Mouse (Mus musculus): ENCODE measurements at regions not wholly inside any gene's neighbourhood (a gene's known extent, or its start where the extent isn't known, plus 50 kb on each side); places are given as distances from the start of the nearest gene placed in this dataset.

GRCm38 (mm10) chr10:9066566-9066965, 180.7 kb upstream of the Sash1 start:
- no peak overlapping the region for H3K4me2 ChIP-seq (ENCODE audit: low read depth, low read length)
- no peak for ATAC-seq (ENCODE audit: insufficient read depth, low FRiP score)
- H3K4me1 ChIP-seq (ENCODE audit: control insufficient read depth, insufficient read depth, low read length) = no peaks in the 10 kb centered on the region
- 51% methylated on average over 3 of the region's 3 CpGs for WGBS
- no peak overlapping the region for H3K4me3 ChIP-seq (replicated peaks; ENCODE audit: low read length)
- H3K27ac ChIP-seq (ENCODE audit: low read length) = no peak overlapping the region
- H3K27me3 ChIP-seq (ENCODE audit: control insufficient read depth, insufficient read depth, low read length) = no peaks in the 10 kb centered on the region
- no peak overlapping the region for H3K9ac ChIP-seq (ENCODE audit: low read length)
- no peaks in the 10 kb centered on the region for H3K36me3 ChIP-seq (ENCODE audit: control insufficient read depth, insufficient read depth, low read length)
- no peaks in the 10 kb centered on the region for H3K9me3 ChIP-seq (replicated peaks; ENCODE audit: control insufficient read depth, low read length)

GRCm38 (mm10) chr10:9061979-9062378, 176.1 kb upstream of the Sash1 start:
- no peak for ATAC-seq (ENCODE audit: insufficient read depth, low FRiP score)
- no peak overlapping the region for H3K4me3 ChIP-seq (replicated peaks; ENCODE audit: low read length)
- H3K9me3 ChIP-seq (replicated peaks; ENCODE audit: control insufficient read depth, low read length) = no peaks in the 10 kb centered on the region
- H3K9ac ChIP-seq (ENCODE audit: low read length) = no peak overlapping the region
- H3K4me1 ChIP-seq (ENCODE audit: control insufficient read depth, insufficient read depth, low read length) = no peaks in the 10 kb centered on the region
- no peak overlapping the region for H3K27ac ChIP-seq (ENCODE audit: low read length)
- H3K4me2 ChIP-seq (ENCODE audit: low read depth, low read length) = no peak overlapping the region
- no peaks in the 10 kb centered on the region for H3K27me3 ChIP-seq (ENCODE audit: control insufficient read depth, insufficient read depth, low read length)
- H3K36me3 ChIP-seq (ENCODE audit: control insufficient read depth, insufficient read depth, low read length) = no peaks in the 10 kb centered on the region
- WGBS = 85% methylated on average over 3 of the region's 3 CpGs

- no peaks in the 10 kb centered on the region for H3K27me3 ChIP-seq (ENCODE audit: control insufficient read depth, insufficient read depth, low read length)
- H3K4me1 ChIP-seq (ENCODE audit: control insufficient read depth, insufficient read depth, low read length) = no peaks in the 10 kb centered on the region
- no peak overlapping the region for H3K9ac ChIP-seq (ENCODE audit: low read length)
- no peak overlapping the region for H3K27ac ChIP-seq (ENCODE audit: low read length)
- H3K36me3 ChIP-seq (ENCODE audit: control insufficient read depth, insufficient read depth, low read length) = no peaks in the 10 kb centered on the region
- no peaks in the 10 kb centered on the region for H3K9me3 ChIP-seq (replicated peaks; ENCODE audit: control insufficient read depth, low read length)
- ATAC-seq (ENCODE audit: insufficient read depth, low FRiP score) = no peak
- 77% methylated on average over 3 of the region's 3 CpGs for WGBS
- H3K4me3 ChIP-seq (replicated peaks; ENCODE audit: low read length) = no peak overlapping the region
- H3K4me2 ChIP-seq (ENCODE audit: low read depth, low read length) = no peak overlapping the region
These were observed 169.4 kb upstream of the Sash1 start for GRCm38 (mm10) chr10:9055274-9055673.

GRCm38 (mm10) chr10:9053371-9053770, 167.5 kb upstream of the Sash1 start:
- H3K4me3 ChIP-seq (replicated peaks; ENCODE audit: low read length) = no peak overlapping the region
- ATAC-seq (ENCODE audit: insufficient read depth, low FRiP score) = no peak
- 38% methylated on average over 4 of the region's 4 CpGs for WGBS
- no peak overlapping the region for H3K4me2 ChIP-seq (ENCODE audit: low read depth, low read length)
- no peaks in the 10 kb centered on the region for H3K27me3 ChIP-seq (ENCODE audit: control insufficient read depth, insufficient read depth, low read length)
- H3K4me1 ChIP-seq (ENCODE audit: control insufficient read depth, insufficient read depth, low read length) = no peaks in the 10 kb centered on the region
- H3K9me3 ChIP-seq (replicated peaks; ENCODE audit: control insufficient read depth, low read length) = no peaks in the 10 kb centered on the region
- no peaks in the 10 kb centered on the region for H3K36me3 ChIP-seq (ENCODE audit: control insufficient read depth, insufficient read depth, low read length)
- H3K27ac ChIP-seq (ENCODE audit: low read length) = no peak overlapping the region
- H3K9ac ChIP-seq (ENCODE audit: low read length) = no peak overlapping the region

- H3K4me2 ChIP-seq (ENCODE audit: low read depth, low read length) = no peak overlapping the region
- 93% methylated on average over 4 of the region's 4 CpGs for WGBS
- no peaks in the 10 kb centered on the region for H3K27me3 ChIP-seq (ENCODE audit: control insufficient read depth, insufficient read depth, low read length)
- no peaks in the 10 kb centered on the region for H3K9me3 ChIP-seq (replicated peaks; ENCODE audit: control insufficient read depth, low read length)
- H3K4me1 ChIP-seq (ENCODE audit: control insufficient read depth, insufficient read depth, low read length) = no peaks in the 10 kb centered on the region
- H3K27ac ChIP-seq (ENCODE audit: low read length) = no peak overlapping the region
- no peak overlapping the region for H3K9ac ChIP-seq (ENCODE audit: low read length)
- ATAC-seq (ENCODE audit: insufficient read depth, low FRiP score) = no peak
- no peaks in the 10 kb centered on the region for H3K36me3 ChIP-seq (ENCODE audit: control insufficient read depth, insufficient read depth, low read length)
- H3K4me3 ChIP-seq (replicated peaks; ENCODE audit: low read length) = no peak overlapping the region
These were observed 161.5 kb upstream of the Sash1 start for GRCm38 (mm10) chr10:9047341-9047740.

GRCm38 (mm10) chr10:9044746-9045370, 159.0 kb upstream of the Sash1 start:
- 89% methylated on average over 9 of the region's 9 CpGs for WGBS
- no peak overlapping the region for H3K4me2 ChIP-seq (ENCODE audit: low read depth, low read length)
- H3K9me3 ChIP-seq (replicated peaks; ENCODE audit: control insufficient read depth, low read length) = no peaks in the 10 kb centered on the region
- H3K4me3 ChIP-seq (replicated peaks; ENCODE audit: low read length) = no peak overlapping the region
- H3K27me3 ChIP-seq (ENCODE audit: control insufficient read depth, insufficient read depth, low read length) = no peaks in the 10 kb centered on the region
- no peaks in the 10 kb centered on the region for H3K36me3 ChIP-seq (ENCODE audit: control insufficient read depth, insufficient read depth, low read length)
- ATAC-seq (ENCODE audit: insufficient read depth, low FRiP score) = no peak
- H3K9ac ChIP-seq (ENCODE audit: low read length) = no peak overlapping the region
- H3K4me1 ChIP-seq (ENCODE audit: control insufficient read depth, insufficient read depth, low read length) = no peaks in the 10 kb centered on the region
- no peak overlapping the region for H3K27ac ChIP-seq (ENCODE audit: low read length)

- Histone ChIP-seq H3K4me1 (ENCODE audit: control insufficient read depth, insufficient read depth, low read length) (no peaks in the 10 kb centered on the region), H3K9ac (ENCODE audit: low read length) (no peak overlapping the region), H3K4me2 (ENCODE audit: low read depth, low read length) (no peak overlapping the region), H3K36me3 (ENCODE audit: control insufficient read depth, insufficient read depth, low read length) (no peaks in the 10 kb centered on the region), H3K27me3 (ENCODE audit: control insufficient read depth, insufficient read depth, low read length) (no peaks in the 10 kb centered on the region), H3K9me3 (replicated peaks; ENCODE audit: control insufficient read depth, low read length) (no peaks in the 10 kb centered on the region), H3K27ac (ENCODE audit: low read length) (no peak overlapping the region), H3K4me3 (replicated peaks; ENCODE audit: low read length) (no peak overlapping the region)
- ATAC-seq (ENCODE audit: insufficient read depth, low FRiP score) = no peak
- WGBS = 92% methylated on average over 1 of the region's 1 CpGs
These were observed 157.6 kb upstream of the Sash1 start for GRCm38 (mm10) chr10:9043507-9043906.

GRCm38 (mm10) chr10:9030486-9030885, 144.6 kb upstream of the Sash1 start:
- WGBS = 70% methylated on average over 6 of the region's 6 CpGs
- Histone ChIP-seq H3K27me3 (ENCODE audit: control insufficient read depth, insufficient read depth, low read length) (no peaks in the 10 kb centered on the region), H3K4me3 (replicated peaks; ENCODE audit: low read length) (no peak overlapping the region), H3K9me3 (replicated peaks; ENCODE audit: control insufficient read depth, low read length) (no peaks in the 10 kb centered on the region), H3K9ac (ENCODE audit: low read length) (no peak overlapping the region), H3K4me1 (ENCODE audit: control insufficient read depth, insufficient read depth, low read length) (0 out of 2 replicates have a peak, but pooled peaks cover 3% of the 10 kb centered on the region), H3K4me2 (ENCODE audit: low read depth, low read length) (no peak overlapping the region), H3K27ac (ENCODE audit: low read length) (peak overlapping the region; percentile 45; the same call in 1 of the 2 replicates), H3K36me3 (ENCODE audit: control insufficient read depth, insufficient read depth, low read length) (no peaks in the 10 kb centered on the region)
- no peak for ATAC-seq (ENCODE audit: insufficient read depth, low FRiP score)

GRCm38 (mm10) chr10:9029506-9029905, 143.6 kb upstream of the Sash1 start:
- 62% methylated on average over 6 of the region's 6 CpGs for WGBS
- Histone ChIP-seq H3K4me1 (ENCODE audit: control insufficient read depth, insufficient read depth, low read length) (0 out of 2 replicates have a peak, but pooled peaks cover 3% of the 10 kb centered on the region), H3K36me3 (ENCODE audit: control insufficient read depth, insufficient read depth, low read length) (no peaks in the 10 kb centered on the region), H3K27ac (ENCODE audit: low read length) (peak overlapping the region; percentile 45; the same call in 1 of the 2 replicates), H3K4me2 (ENCODE audit: low read depth, low read length) (no peak overlapping the region), H3K27me3 (ENCODE audit: control insufficient read depth, insufficient read depth, low read length) (no peaks in the 10 kb centered on the region), H3K4me3 (replicated peaks; ENCODE audit: low read length) (no peak overlapping the region), H3K9ac (ENCODE audit: low read length) (no peak overlapping the region), H3K9me3 (replicated peaks; ENCODE audit: control insufficient read depth, low read length) (no peaks in the 10 kb centered on the region)
- ATAC-seq (ENCODE audit: insufficient read depth, low FRiP score) = no peak
